Mouse (Mus musculus) left cerebral cortex, postnatal 36 days (tissue): ENCODE data around the gene Mss51. TPM values are rescaled to one million over a fixed set of nuclear protein-coding genes. Genes with fewer than 3 reads are reported as not detected.

Experiments
- DNase-seq, 2 experiments: peaks; one replicate each; pipeline ENCODE4 v3.0.0; 2021 to 2022; ENCODE audit warnings: low spot score in 2 of 2, mixed read lengths in 1 of 2
- intact Hi-C: fragments of 180-260 bp; cut with DNase I; formaldehyde crosslinking; loops from one replicate; pipeline ENCODE4 v1.15.1; 2025
- total RNA-seq, 2 experiments: library from RNA; stranded (reverse); gene quantifications; 2 replicates each; pipeline ENCODE4 v1.2.3; 2021

The Mss51 gene
- 1 to 10 TPM in 1 of 2 experiments, under 1 TPM in 1; 0.44 to 1.1 TPM for total RNA-seq

DNA sequence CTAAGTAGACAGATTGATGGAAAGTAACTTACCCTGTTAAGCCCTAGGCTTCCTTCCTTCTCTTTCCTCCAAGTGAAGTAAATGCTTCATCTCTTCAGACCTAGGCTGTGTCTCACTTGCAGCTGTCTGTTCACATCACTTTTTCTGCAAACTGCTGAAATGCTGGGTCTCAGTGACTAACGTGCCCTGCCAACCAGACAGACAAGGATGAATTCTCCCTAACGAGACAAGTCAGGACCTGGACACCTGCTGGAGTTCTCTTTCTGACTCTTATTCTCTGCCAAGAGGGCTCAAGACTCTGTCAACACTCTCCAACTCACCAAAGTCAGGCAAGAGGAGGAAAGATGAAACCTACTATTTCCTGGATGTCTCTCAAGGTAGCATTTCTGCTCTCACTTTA, at the start of gene Mss51:
Gene Mss51, minus strand, starts transcription at position 299 of the 400 bp plus-strand sequence.
- intact Hi-C loops = no loop called here
- no peak for DNase-seq

DNA sequence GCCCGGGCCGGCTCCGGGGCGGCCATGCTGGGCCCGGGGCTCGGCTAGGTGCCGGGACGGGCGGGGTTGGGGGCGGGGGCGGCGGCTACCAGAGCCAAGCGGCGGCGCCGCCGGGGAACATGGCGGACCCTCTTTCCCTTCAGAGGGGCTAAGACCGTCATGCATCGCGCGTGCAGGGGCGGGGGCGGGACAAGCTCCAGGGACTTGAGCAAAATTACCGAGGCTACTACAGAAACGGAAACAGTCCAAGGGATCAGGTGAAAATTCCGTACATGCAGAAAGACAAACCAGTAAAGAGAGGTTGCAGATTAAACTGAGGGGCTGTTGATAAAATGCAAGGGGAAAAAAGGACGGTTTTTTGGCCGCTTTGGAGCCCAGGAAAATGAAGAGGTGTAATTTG, 49.7 kb upstream of the Mss51 start, which contains the start of gene Ppp3cb:
Gene Ppp3cb, minus strand, starts transcription at position 159 of the 400 bp plus-strand sequence.
- intact Hi-C loops = loop anchor here (10.0 kb wide), 1 partner anchor 152 kb away; the partner anchor contains the start of gene Mrps16
- peak; percentile 83 to 85 for DNase-seq

DNA sequence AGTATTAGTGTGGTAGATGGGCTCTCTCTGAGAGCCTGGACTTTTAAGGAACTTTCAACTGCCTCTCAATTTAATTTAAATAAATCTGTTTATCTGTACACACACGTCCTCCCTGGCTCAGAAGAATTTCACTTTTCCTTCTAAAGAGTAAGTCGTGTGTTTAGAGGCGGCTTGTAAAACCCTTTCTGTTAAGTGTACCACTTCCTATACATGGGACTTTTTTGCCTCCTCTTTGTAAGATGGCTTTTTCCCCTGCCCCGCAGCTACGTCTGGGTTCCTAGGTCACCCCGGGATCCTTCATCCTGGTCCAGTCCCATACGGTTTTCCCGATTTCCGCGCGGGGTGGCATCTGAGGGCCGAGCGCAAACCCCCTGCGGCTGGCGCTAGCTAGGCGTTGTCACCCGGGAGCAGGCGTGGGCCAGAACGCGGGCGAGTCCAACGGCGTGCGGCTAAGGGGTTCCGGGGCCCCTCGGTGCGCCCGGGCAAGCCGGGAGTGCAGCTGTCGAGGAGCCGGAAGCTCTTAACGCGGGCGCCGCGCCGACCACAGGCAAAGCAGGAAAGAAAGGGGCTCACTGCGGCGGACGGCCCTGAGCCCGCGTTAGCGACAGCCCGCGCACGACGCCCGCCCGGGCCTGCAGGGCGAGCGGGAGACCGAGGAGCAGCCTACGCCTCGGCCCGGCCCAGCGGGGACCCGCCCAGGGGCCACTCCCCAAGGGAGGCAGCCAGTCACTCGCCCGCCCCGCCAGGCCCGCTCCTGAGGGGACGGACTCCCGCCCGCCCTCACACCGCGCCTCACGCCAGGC, 49.0 kb upstream of the Mss51 start:
- intact Hi-C loops = loop anchor here (10.0 kb wide), 1 partner anchor 151 kb away; the partner anchor contains the start of gene Mrps16
- peak; percentile 88 to 90 for DNase-seq

DNA sequence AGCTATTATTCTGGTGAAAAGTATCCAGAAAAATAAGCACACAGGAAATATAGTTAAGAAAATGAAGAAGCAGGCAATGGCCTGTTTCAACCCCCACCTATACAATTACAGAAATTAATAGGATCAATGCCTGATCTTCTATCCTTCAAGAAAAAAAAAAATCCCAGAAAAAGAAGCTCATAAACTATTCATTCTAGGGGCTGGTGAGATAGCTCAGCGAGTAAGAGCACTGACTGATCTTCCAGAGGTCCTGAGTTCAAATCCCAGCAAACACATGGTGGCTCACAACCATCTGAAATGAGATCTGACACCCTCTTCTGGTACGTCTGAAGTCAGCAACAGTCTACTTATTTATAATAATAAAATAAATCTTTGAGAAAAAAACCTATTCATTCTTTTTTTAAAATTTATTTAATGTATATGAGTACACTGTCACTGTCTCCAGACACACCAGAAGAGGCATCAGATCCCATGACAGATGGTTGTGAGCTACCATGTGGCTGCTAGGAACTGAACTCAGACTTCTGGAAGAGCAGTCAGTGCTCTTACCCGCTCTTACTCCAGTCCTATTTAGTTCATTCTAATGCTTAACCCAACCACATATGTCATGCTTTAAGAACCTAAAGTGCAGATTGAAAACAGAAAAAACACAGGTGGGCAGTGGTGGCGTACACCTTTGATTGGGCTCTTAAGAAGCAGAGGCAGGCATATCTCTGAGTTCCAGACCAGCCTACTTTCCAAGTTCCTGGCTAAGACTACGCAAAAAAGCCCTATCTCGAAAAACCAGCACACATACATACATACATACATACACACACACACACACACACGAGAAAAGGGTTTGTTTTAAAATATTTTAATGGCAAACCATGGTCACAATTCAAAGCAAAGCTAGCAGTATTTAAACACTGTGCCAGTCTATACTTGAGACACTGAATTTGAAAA, 48.0 kb upstream of the Mss51 start:
- no peak for DNase-seq
- intact Hi-C loops = loop anchor here (10.0 kb wide), 1 partner anchor 150 kb away; the partner anchor contains the start of gene Mrps16

DNA sequence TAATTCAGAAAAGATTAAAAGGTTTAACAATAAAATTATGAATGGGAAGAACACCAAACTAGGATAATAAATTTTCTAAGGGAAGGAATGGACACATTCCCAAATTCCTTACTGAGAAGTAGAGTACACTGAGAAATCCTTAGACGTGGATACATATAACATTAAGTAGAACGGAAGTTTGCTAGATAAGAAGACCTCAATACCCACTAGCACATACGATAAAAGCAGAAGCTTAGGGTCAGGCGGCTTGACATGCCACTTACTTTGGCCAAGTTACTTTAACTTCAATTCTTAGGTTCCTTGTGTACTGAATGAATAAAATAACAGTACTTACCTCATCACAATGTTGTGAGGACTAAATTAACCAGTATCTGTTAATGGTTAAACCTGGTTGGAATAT, 32.9 kb upstream of the Mss51 start:
- intact Hi-C loops = no loop called here
- no peak for DNase-seq

DNA sequence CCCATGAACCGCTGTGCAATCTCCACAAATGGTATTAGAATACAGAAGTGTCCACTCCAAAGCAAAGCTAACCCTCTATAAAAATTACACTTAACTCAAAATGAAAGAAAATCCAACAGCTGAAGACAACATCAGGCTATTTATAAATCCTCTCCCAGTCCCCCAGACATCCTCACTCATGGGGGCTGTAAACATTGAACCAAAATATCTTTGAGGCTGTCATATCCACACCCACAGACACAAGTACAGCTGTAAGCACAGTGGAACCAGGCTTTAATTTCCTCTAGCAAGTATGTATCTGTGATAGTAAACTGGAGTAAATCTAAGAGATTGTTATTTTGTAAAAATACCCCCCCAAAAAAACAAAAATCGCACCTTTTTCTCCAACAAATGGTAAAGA, 23.5 kb upstream of the Mss51 start:
- DNase-seq = no peak
- intact Hi-C loops = no loop called here

DNA sequence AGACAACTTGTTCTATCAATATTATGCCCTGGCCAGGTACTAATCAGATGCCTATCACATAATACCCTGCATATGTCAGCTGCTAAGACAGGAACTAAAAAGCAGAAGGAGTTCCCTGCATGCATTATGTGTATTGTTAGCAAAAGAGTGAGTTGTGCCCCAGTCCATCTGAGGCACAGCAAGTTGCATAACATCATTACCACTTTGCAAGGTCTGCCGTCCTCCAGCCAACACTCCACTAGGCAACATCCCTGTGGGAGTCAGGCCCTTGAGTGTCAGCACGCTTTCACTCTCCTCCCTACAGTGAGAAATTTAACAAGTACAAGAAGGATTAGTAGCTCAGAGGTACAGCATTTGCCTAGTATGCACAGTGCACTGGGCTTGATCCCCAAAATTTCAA, 11.7 kb upstream of the Mss51 start:
- intact Hi-C loops = no loop called here

DNA sequence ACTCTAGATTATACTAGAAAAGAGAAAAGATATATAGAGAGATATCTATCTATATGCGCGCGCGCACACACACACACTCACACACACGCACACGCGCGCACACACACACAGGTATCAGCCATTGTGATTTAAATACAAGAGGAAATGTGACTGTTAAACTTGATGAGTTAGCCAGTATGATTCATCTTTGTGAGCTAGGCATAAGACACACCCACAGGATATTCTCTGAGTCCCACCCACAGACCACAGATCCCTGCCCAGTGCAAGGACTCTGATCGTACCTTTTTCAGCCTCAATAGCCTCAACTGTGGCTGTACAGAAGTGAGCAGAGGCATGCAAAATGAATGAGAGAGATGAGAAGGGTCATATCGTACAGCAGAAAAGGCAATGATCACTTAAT, 6.3 kb upstream of the Mss51 start:
- DNase-seq = no peak
- intact Hi-C loops = no loop called here

More for the DNA sequence above, 11.7 kb upstream of the Mss51 start:
- DNase-seq = no peak

DNA sequence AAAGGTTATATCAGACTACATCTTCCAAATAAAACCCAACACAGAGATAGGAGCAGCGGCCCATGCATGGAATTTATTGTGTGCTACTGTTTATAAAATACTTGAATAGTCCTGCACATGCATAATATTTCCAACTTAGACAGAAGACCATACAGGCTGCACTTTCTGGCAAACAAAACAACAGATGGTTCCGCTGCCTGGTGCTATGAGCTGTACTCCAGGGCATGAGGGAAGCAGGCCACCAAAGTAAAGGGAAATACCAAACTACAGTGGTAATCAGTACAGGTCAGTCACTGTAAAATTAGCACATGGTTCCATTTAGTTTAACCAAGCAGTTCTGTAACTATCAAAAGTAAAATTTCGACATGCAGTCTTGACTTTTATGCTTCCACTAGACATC, 3.3 kb upstream of the Mss51 start:
- DNase-seq = no peak
- intact Hi-C loops = no loop called here

DNA sequence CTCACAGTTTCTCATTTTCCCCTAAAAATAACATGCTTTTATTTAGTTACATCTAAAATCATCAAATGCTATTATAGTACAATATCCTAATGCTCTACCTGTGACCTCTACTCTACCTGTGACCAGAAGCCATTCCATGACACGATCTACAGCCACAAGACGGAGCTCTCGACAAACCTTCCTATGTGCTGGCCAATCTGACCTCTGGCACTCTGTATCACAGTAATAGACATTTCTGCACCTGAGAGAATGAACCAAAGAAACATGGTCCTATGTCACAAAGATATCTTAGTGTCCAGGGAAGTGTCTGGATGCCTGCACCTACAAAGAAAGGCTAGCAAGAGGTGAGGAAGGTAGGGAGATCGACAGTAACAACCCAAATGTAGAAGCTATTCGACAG, 10.7 kb downstream of the Mss51 start:
- no peak for DNase-seq
- intact Hi-C loops = no loop called here

DNA sequence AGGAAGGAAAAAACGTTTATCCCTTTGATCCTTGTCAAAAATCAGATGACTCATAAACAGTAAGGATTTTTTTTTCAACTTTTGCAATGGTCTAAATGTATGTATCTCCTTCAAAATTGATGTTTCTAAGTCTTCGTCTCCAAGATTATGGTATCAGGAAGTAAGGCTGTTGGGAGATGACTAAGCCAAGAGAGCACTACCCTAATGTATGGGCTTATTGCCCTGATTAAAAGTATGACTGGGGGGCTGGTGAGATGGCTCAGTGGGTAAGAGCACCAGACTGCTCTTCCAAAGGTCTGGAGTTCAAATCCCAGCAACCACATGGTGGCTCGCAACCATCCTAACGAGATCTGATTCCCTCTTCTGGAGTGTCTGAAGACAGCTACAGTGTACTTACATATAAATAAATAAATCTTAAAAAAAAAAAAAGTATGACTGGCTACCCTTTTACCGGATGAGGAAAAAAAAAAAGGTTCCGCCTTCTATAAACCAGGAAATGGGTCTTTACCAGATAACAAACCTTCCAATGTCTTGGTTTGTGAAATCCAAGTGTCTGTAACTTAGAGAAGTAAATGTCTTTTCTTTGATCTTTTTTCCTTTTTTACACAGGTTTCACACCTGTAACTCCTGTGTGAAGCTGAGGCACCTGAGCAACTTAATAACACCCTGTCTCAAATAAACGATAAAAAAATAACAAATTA, 14.5 kb downstream of the Mss51 start:
- intact Hi-C loops = no loop called here

DNA sequence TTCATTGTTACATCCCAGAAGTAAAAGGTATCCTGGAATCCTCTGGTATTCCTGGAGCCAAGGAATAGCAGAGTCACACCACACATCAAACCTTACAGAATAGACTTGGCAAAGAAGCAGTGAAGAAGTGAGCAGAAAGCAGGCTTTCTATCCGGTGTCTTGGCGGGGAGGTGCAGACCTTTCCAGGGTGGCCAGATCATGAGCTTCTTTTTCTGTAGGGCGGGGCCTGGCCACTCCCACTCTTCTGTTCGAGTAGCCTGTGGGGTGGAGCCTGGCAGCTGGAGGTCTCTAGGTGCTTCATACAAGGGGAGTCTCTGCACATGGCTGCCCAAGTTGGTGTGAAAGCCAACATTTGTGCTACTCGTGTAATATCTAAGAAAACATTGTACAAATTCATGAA, 15.5 kb downstream of the Mss51 start:
- no peak for DNase-seq
- intact Hi-C loops = no loop called here

More for the DNA sequence above, 14.5 kb downstream of the Mss51 start:
- no peak for DNase-seq

DNA sequence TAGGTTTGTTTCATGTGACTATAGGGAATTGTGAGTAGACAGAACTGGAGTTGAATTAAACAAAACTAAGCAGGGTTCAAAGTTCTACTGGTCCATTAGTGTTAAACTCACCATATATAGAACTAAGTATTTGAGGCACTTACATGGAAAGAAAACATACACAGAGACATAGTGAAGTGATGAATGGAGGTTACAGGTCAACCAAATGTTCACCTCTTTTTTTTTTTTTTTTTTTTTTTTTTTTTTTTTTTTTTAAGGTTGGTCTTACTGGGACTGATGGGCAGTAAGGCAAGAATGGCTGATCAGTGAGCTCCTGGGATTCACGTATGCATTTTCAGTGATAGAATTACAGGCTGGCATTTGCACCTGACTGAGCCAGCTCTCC, 16.5 kb downstream of the Mss51 start:
- intact Hi-C loops = no loop called here
- no peak for DNase-seq

DNA sequence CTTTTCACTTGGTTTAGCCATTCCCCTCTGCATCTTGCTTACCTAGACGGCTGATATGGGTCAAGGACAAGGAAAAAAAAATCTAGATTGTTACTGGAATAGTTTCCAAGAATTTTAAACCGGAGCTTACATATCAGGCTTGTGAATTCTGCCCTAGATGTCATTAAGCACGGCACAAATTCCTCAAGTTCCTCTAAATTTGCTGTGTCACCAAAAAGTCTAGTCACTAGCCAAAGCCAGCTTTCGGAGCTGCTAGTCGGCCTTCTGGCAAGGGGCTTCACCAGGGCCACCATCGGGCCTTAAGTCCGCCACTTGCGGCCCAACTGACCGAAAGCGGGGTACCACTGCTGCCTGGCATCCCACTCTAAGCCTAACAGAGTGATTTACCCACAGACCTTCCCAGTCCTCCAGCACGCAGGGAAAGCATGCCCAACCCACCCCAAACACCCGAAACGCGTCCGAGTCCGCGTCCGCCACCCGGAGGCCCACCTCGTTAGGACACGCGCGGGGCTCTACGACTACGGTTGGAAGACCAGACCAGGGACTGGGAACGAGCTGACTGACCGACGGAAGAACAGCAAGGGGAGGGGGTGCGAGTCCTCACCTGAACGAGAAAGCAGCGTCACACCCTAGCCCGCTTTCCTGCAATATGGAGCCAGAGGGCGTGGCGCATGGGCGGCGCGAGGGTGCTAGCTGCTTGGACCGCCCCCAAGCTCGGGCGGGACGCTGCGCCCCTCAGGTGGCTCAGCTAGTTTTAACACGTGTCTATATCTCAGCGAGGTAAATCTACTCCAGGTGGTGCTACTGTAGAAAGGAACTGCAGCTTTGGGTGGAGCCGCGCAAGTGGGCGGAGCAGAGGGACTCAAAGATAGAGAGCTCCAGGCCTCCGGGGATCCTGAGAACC, 17.2 kb downstream of the Mss51 start, which contains the start of gene Anxa7:
Gene Anxa7, minus strand, starts transcription at position 843 of the 904 bp plus-strand sequence.
- intact Hi-C loops = no loop called here

DNA sequence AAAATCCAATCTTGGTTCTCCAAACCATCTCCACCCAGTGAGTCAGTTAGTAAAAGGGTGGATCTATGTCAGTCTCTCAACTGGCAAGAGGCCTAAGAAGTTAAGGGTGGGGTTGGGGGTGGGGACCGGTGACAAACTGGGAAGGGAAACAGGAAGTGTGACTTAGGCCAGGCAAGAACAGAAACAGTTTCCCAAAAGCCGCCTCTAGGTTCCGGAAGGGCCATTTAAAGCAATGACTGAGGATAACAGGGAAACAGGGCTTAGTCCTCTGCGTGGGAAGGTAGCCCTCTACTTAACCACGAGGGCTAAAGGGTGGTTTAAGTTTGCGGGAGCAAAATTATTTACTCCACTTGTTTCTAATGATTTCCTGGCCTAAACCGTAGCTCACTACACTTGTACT, 17.9 kb downstream of the Mss51 start:
- intact Hi-C loops = no loop called here
- no peak for DNase-seq

More for the DNA sequence above, 17.2 kb downstream of the Mss51 start, which contains the start of gene Anxa7:
- peak; percentile 78 to 83 for DNase-seq

DNA sequence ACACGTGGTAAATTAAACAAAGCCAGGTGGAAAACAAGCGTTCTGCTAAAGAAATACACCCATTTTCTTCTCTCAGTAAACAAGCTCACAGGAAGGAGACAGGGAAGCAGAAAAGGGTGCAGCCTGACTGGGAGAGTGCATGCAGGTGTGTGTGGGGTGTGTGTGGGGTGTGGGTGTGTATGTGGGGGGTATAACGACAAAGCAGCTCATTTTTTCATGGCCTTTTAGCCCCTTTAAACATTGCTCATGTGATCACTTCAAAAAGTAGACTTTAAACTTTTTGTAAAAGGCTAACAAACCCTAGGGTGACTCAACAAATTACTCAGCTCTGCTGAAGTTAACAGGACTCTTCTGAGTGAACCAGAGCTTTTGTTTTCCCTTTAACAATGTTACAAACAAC, 18.3 kb downstream of the Mss51 start:
- intact Hi-C loops = no loop called here
- DNase-seq = no peak

DNA sequence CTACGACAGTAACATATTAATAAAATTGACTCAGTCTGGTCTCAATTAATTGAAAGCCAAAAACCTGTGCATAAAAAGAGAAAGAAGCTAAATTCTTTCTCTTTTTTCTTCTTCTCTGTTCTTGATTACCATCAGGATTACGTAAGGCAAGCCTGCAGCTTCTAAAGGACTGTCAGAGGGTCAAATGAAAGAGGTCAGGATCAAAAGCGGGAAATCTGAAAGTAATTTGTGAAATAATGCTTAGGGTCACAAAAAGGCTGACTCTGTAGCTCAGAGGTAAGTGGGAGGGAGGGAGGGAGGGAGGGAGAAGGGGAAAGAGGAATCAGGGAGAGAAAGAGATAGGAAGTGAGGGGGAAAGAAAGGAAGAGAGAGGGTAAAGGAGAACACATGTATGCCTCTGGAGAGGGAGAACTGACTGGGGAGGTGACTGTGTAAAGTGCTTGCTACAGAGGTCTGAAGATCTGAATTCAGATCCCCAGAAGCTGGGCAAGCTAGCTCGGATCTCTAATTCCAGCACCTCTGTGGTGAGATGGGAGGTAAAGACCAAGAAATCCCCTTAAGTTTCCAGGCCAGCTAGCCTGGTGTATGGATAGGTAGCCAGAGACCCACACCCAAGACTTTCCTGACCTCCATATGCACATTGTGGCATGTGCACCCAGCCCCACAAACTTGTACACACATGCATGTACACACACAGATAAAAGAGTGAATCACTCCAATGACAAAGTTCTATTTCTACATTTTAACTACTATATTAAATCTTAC, 19.3 kb downstream of the Mss51 start:
- DNase-seq = no peak
- intact Hi-C loops = no loop called here

DNA sequence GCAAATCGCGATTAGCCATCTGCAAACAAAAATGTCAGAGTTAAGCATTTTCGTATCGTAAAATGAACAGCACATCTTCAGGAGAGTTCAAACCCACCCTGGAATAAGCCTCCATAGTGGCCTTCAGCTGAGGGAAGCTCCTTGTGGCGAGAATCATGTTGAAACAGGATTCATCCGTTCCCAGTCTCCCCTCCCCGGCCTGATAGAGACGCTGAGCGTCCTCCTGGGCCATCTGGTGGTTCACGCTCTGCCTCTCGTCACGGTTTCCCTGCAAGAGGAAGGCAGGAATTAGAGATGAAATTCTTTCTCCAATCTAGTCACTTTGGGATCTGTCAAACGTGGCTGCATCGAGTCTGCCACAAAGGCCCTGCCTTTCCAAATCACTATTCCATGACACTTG, 36.5 kb downstream of the Mss51 start:
- intact Hi-C loops = no loop called here
- no peak for DNase-seq
